Mouse (Mus musculus) liver, embryonic 14.5 days (tissue): ENCODE measurements around the gene Akap5.

ENCODE experiments used
- CTCF ChIP-seq: IDR thresholded peaks from 2 replicates; pipeline ENCODE4 v1.5.1; 2016; ENCODE audit warnings: antibody characterized with exemption, low read depth, control low read depth
- EP300 ChIP-seq: IDR thresholded peaks from 2 replicates; pipeline ENCODE4 v1.6.1; 2016; ENCODE audit warnings: antibody characterized with exemption, low read depth

DNA sequence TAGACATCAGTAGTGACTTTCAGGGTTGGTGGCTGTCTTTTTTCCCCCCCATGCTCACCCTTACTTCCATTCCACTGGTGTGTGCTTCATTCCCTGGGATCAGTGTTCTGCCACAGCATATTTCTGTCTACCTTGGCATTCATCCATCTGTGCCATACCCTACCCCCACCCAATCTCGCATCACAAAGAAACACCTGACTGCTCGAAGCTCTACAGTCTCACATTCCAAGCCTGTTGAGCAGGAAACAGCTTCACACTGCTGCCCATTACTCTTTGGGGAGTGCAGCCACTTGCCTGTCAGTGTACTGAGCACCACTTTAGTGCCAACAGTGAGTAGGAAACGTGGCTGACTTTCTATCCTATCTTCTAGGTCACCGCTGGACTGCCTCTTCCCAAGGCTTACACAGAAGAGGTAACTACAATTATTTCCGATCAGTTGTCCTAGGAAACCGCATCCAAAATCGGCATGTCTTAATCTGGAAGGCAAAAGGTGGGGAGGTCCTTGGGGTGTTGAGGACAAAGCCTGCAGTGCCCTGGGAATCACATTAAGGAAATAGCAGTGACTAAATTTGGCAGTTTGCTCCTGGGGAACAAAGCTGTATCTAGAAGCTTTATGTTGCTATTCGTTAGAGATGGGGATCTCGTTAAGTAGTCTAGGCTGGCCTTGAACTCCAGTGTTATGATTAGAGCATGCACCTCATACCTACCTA, 17.7 kb upstream of the Akap5 start:
- TF ChIP-seq CTCF (no peak), EP300 (no peak)
